Mouse (Mus musculus) testis, adult 10 weeks (tissue): ENCODE data around the gene Paf1. TPM values are rescaled to one million over a fixed set of nuclear protein-coding genes. Genes with fewer than 3 reads are reported as not detected.

ENCODE experiments used
- polyA plus RNA-seq: library from polyadenylated mRNA; stranded (reverse); fragments of 350-450 nt; fragmentation: Illumina TruSeq; extraction: RNeasy Lipid Tissue Mini Kit (QIAGEN cat#74804); gene quantifications from one replicate; pipeline ENCODE4 v1.2.3, GENCODE M21; 2014; ENCODE audit warnings: low read depth, low replicate concordance

The Paf1 gene
- 70.3 TPM for polyA plus RNA-seq

DNA sequence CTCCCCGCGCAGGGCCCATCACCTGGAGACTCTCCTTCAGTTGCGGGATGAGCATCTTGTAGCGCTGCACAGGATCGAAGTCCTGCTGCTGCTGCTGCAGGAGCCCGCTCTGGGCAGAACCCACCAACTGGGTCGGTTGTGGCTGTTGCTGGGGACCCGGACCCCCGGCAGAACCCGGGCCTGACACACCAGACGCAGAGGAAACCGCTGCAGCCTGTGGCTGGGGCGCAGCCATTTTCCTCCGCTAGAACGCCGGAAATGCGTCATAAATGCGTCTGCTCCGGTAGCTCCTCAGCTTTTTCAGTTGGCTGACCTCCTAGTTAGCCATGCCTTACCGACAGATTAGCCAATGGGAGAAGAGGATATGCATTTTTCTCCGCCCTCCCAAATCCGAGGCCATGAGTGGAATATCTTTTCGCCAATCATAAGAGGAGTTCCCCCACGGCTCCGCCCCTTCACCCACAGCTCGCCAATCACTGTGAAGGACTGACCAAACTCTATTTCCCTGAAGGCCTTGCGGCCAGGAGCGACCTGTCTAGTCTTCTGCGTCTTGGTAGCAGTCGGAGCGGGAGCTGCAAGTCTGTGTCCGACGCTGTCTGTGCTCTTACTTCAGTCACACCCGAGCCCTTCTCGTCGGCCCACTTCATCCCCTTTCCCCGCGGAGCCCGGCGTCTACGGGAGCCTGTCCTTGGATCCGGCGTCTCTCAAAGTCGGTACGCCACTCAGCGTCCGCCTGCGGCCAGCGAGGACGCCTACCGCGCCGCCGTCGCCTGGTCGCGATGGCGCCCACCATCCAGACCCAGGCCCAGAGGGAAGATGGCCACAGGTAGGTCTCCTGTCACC lies at the start of gene Paf1, which contains the start of gene Med29:
TSS of gene Paf1 (plus strand) at position 523 of the 843 bp plus-strand sequence.
TSS of gene Med29 (minus strand) at position 280 of the 843 bp plus-strand sequence.

DNA sequence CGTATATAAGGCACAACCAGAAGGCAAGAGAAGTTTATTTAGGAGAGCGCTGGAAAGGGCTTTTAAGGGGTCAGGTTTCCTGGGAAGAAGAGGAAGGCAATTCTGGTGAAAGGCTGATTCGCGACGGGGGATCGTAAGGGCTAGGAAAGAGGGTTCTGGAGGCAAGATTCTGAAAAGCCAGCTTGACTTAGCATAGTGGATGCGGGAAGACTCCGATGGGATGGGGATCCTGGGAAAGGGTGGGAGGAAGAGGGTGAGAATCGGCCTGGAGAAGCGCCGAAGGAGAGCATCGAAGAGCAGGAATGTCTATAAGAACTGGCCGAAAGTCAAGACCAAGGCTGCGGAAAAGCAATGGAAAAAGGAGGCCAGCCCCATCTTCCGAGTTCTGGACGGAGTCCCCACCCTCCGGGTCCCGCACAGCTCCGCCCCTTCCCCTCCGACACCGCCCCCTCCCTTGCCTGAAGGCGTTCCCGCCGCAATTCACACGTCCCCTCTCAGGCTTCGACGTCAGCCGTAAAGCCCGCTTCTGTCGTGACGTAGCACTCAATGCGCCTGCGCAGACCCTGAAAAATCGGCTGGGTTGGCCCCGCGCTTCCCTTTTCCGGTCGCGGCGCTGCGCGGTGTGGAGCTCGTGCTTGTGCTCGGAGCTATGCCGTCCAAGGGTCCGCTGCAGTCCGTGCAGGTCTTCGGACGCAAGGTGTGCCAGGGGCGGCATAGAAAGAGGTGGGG lies 42.4 kb upstream of the Paf1 start, which contains the start of gene Rps16:
TSS of gene Rps16 (plus strand) at position 498 of the 729 bp plus-strand sequence.

DNA sequence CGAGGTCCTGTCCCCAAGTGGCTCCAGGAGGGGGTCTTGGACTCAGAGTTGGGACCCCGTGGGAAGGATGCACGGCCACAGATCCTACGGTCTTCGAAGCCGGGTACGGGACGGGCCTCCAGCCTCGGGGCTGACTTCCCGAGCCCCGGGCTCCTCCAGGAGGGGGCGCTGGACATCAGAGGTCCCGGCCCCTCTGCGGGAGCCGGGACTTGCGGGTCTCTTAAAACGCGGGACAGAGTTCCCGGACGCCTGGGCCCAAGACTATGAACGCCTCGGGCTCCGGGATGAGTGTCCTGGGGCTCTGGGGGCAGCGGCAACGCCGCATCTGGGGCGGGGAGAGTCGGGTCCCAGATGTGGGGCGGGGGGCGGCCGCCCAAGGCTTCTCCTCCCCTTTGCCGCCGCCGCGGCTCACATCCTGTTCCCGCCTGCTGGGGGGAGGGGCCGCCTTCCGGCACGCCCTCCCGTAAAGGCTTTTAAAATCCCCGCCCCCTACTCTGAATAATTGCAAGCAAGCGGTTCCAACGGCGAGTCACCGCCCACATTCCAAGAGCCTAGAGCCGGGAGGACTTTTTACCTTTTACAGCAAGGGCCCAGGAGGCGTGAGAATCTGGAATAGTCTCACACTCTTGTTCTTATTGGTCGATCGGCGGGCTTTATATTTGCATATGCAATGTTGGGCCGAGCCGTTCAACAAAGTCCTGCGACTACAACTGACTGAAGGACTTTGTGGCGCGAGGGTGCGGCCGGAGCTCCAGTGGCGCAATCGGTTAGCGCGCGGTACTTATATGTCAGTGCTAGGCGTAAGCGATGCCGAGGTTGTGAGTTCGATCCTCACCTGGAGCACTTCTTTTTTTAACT lies 20.3 kb upstream of the Paf1 start, which contains the start of gene Plekhg2:
TSS of gene Plekhg2 (minus strand) at position 349 of the 858 bp plus-strand sequence.

DNA sequence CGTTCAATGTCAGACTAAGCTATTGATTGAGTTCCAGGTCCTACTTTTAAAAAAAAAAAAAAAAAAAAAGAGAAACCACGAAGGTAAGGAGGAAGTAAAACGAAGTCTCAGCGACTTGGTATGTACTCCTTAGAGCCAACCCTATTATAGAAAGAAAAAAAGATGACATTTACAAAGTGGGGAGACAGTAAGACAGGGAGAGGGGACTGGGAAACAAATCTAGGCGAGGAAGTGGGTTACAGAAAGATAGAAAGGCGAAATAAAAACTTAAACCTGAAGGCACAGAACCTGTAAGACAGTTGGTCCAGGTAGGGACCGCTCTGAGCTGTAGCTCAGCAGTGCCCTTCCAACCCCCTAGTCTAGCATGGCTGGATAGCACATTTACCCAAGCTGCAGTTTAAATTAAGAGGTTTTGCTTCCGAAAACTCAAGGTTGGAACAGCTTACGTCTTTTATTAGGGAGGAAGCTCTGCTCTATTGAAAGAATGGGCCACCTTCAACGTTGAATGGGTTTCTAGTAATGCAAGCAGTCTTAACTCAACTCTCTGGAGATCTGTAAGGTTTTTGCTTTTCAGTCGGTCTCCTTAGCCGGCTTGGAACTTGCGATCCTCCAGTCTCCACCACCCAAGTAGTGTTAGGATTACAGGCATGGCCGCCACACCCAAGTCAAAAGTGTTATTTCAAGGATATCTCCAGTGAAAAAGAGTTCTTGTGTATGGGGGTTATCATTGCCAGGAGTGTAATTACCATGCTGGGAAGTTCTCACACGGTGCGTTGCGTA lies 12.3 kb upstream of the Paf1 start, which contains the start of gene Zfp36:
TSS of gene Zfp36 (minus strand) at position 17 of the 780 bp plus-strand sequence.

DNA sequence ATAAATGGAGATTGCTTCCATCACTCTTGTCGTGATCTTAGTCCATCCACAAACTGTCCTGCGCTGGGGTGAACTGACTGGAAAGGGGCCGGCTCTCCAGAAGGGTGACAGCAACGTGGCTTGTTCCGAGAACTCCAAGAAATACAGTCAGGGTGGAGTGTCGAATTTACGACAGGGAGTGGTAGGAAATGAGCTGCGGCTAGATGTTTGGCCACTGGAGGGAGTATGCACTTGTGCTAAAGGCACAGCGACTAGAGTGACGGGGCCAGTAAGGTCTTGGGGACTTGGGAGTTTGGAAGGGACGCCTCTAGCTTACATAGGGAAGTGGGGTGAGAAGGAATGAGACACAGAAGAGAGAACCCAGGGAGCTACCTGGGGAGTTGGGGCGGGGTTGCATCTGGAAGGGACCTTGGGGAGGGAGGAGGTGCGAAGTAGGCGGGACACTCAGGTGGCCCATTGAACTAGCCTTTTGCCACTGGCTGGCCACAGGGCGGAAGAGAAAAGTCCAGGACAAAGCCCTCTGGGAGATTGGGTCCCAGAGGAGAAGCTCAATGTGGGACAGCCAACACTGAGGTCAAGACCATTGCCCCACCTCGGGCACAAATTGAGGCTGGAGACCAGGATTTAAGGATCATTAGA lies 44.3 kb downstream of the Paf1 start, which contains the start of gene Gmfg:
TSS of gene Gmfg (plus strand) at position 516 of the 639 bp plus-strand sequence.

Other genes starting within 250 kb of the Paf1 start
- 9.1 TPM for gene Fbl, start 223.2 kb upstream of the Paf1 start, polyA plus RNA-seq
- 15.4 TPM for gene Dyrk1b, start 213.5 kb upstream of the Paf1 start, polyA plus RNA-seq
- gene Eid2, start 125.1 kb upstream of the Paf1 start, polyA plus RNA-seq = 10.0 TPM
- gene Eid2b, start 115.2 kb upstream of the Paf1 start, polyA plus RNA-seq = 3.7 TPM
- 80.2 TPM for gene Selenov, start 101.8 kb upstream of the Paf1 start, polyA plus RNA-seq
- gene Dll3, start 90.7 kb upstream of the Paf1 start, polyA plus RNA-seq = 22.7 TPM
- 3.6 TPM for gene Timm50, start 80.9 kb upstream of the Paf1 start, polyA plus RNA-seq
- gene Supt5, start 54.2 kb upstream of the Paf1 start, polyA plus RNA-seq = 65.4 TPM
- 59.3 TPM for gene Rps16, start 42.3 kb upstream of the Paf1 start, polyA plus RNA-seq
- 3.4 TPM for gene Plekhg2, start 20.4 kb upstream of the Paf1 start, polyA plus RNA-seq
- 2.6 TPM for gene Zfp36, start 12.7 kb upstream of the Paf1 start, polyA plus RNA-seq
- gene Med29, start 243 bp upstream of the Paf1 start, polyA plus RNA-seq = 3.9 TPM
- 5.2 TPM for gene Gmfg, start 44.5 kb downstream of the Paf1 start, polyA plus RNA-seq
- not detected for gene Lrfn1, start 59.0 kb downstream of the Paf1 start, polyA plus RNA-seq
- gene Ifnl2, start 117.5 kb downstream of the Paf1 start, polyA plus RNA-seq = not detected
- not detected for gene Ifnl3, start 129.9 kb downstream of the Paf1 start, polyA plus RNA-seq
- not detected for gene Sycn, start 147.9 kb downstream of the Paf1 start, polyA plus RNA-seq
- gene Nccrp1, start 154.3 kb downstream of the Paf1 start, polyA plus RNA-seq = not detected
- 18.7 TPM for gene Samd4b, start 205.2 kb downstream of the Paf1 start, polyA plus RNA-seq
- gene Pak4, start 205.2 kb downstream of the Paf1 start, polyA plus RNA-seq = 1.6 TPM
- gene Acp7, start 238.4 kb downstream of the Paf1 start, polyA plus RNA-seq = 0.17 TPM